Comparison of ENCODE assay signal across 8 mouse cellular contexts in genomic region chr11:101658751-101659558, GRCm38 (mm10). TPM values are rescaled to one million over a fixed set of nuclear protein-coding genes. Genes with fewer than 3 reads are reported as not detected.
DNase-seq lines count a peak whose midpoint lies in the region; ATAC-seq and TF ChIP-seq lines count a peak whose summit lies in the region.

No protein-coding gene starts in this region.

- no peaks in the 10 kb centered on the region for H3K36me3 ChIP-seq in forebrain, embryonic 14.5 days (ENCODE audit: control insufficient read depth, insufficient read depth, low read length)
- H3K36me3 ChIP-seq in hindbrain, embryonic 15.5 days = no peaks in the 10 kb centered on the region
- H3K36me3 ChIP-seq in limb, embryonic 12.5 days = no peaks in the 10 kb centered on the region
- H3K36me3 ChIP-seq in midbrain, embryonic 13.5 days = no peaks in the 10 kb centered on the region
- H3K36me3 ChIP-seq in splenic B cell, adult 2 months (ENCODE audit: control insufficient read depth, insufficient read depth, low read length, poor library complexity, severe bottlenecking) = no peaks in the 10 kb centered on the region

- peak; percentile 86 for TF ChIP-seq CTCF in layer of hippocampus, adult 2 months (conservative IDR thresholded peaks at IDR 0.05)

- 42% methylated on average over 10 of the region's 10 CpGs for WGBS in forebrain, embryonic 14.5 days
- WGBS in hindbrain, embryonic 15.5 days = 31% methylated on average over 10 of the region's 10 CpGs
- 29% methylated on average over 10 of the region's 10 CpGs for WGBS in limb, embryonic 12.5 days
- 33% methylated on average over 10 of the region's 10 CpGs for WGBS in midbrain, embryonic 13.5 days

- H3K27me3 ChIP-seq in forebrain, embryonic 14.5 days (replicated peaks; ENCODE audit: control insufficient read depth, insufficient read depth, low read length) = no peaks in the 10 kb centered on the region
- H3K27me3 ChIP-seq in hindbrain, embryonic 15.5 days = no peaks in the 10 kb centered on the region
- H3K27me3 ChIP-seq in limb, embryonic 12.5 days = no peaks in the 10 kb centered on the region
- H3K27me3 ChIP-seq in midbrain, embryonic 13.5 days = 0 out of 2 replicates have a peak, but pooled peaks cover 7% of the 10 kb centered on the region
- H3K27me3 ChIP-seq in splenic B cell, adult 2 months (ENCODE audit: control insufficient read depth, insufficient read depth, low read length, poor library complexity, severe bottlenecking) = no peaks in the 10 kb centered on the region

- no peak overlapping the region for H3K9ac ChIP-seq in forebrain, embryonic 14.5 days (ENCODE audit: low read length)
- no peak overlapping the region for H3K9ac ChIP-seq in hindbrain, embryonic 15.5 days
- no peak overlapping the region for H3K9ac ChIP-seq in limb, embryonic 12.5 days (replicated peaks)
- no peak overlapping the region for H3K9ac ChIP-seq in midbrain, embryonic 13.5 days (replicated peaks)

- peak overlapping the region; percentile 43 for H3K27ac ChIP-seq in layer of hippocampus, adult 2 months
- peak overlapping the region; percentile 67 for H3K27ac ChIP-seq in forebrain, embryonic 14.5 days (ENCODE audit: low read depth, low read length)
- H3K27ac ChIP-seq in hindbrain, embryonic 15.5 days (replicated peaks) = peak overlapping the region; percentile 79
- peak overlapping the region; percentile 69 for H3K27ac ChIP-seq in limb, embryonic 12.5 days
- peak overlapping the region; percentile 83 for H3K27ac ChIP-seq in midbrain, embryonic 13.5 days

- no peak overlapping the region for H3K4me3 ChIP-seq in layer of hippocampus, adult 2 months
- H3K4me3 ChIP-seq in forebrain, embryonic 14.5 days (ENCODE audit: low read depth, low read length) = no peak overlapping the region
- H3K4me3 ChIP-seq in hindbrain, embryonic 15.5 days = no peak overlapping the region
- no peak overlapping the region for H3K4me3 ChIP-seq in limb, embryonic 12.5 days (replicated peaks)
- H3K4me3 ChIP-seq in midbrain, embryonic 13.5 days (replicated peaks) = no peak overlapping the region

- no peaks in the 10 kb centered on the region for H3K9me3 ChIP-seq in forebrain, embryonic 14.5 days (replicated peaks; ENCODE audit: control insufficient read depth, low read length)
- no peaks in the 10 kb centered on the region for H3K9me3 ChIP-seq in hindbrain, embryonic 15.5 days
- no peaks in the 10 kb centered on the region for H3K9me3 ChIP-seq in limb, embryonic 12.5 days
- no peaks in the 10 kb centered on the region for H3K9me3 ChIP-seq in midbrain, embryonic 13.5 days

- no peaks in the 10 kb centered on the region for H3K4me1 ChIP-seq in forebrain, embryonic 14.5 days (ENCODE audit: control insufficient read depth, insufficient read depth, low read length)
- H3K4me1 ChIP-seq in hindbrain, embryonic 15.5 days (replicated peaks) = peaks cover 9% of the 10 kb centered on the region; the same call in 1 of the 2 replicates
- H3K4me1 ChIP-seq in limb, embryonic 12.5 days (replicated peaks) = no peaks in the 10 kb centered on the region
- peaks cover 5% of the 10 kb centered on the region; the same call in 1 of the 2 replicates for H3K4me1 ChIP-seq in midbrain, embryonic 13.5 days (replicated peaks)

- H3K4me2 ChIP-seq in forebrain, embryonic 14.5 days (ENCODE audit: low read length) = no peak overlapping the region
- H3K4me2 ChIP-seq in hindbrain, embryonic 15.5 days = no peak overlapping the region
- H3K4me2 ChIP-seq in limb, embryonic 12.5 days = no peak overlapping the region
- H3K4me2 ChIP-seq in midbrain, embryonic 13.5 days (replicated peaks) = no peak overlapping the region

- peak; percentile 18 to 60 for DNase-seq in layer of hippocampus, adult 2 months (ENCODE audit: low spot score in 2 of 2)
- no peak for DNase-seq in layer of hippocampus, adult 9-11 months
- peak; percentile 93 for DNase-seq in c-Kit-positive CD71-negative TER-119-negative erythroid progenitor cells, embryonic 14.5 days (ENCODE audit: low read depth)
- DNase-seq in forebrain, embryonic 14.5 days (ENCODE audit: low spot score) = peak; percentile 88
- DNase-seq in splenic B cell, adult 2 months (ENCODE audit: low read depth, low spot score) = peak; percentile 92

- peak; percentile 30 for ATAC-seq in forebrain, embryonic 14.5 days
- ATAC-seq in hindbrain, embryonic 15.5 days (ENCODE audit: low FRiP score, low read depth) = no peak
- ATAC-seq in limb, embryonic 12.5 days (ENCODE audit: insufficient number of reproducible peaks, insufficient read depth, low FRiP score, low TSS enrichment, low read depth) = no peak
- ATAC-seq in midbrain, embryonic 13.5 days = no peak

RNA-seq across cellular contexts. Expression of gene Arl4d, which starts 6.4 kb away (rescaled TPM):
- 10 to 100 TPM; 10.6 to 16.0 TPM for total RNA-seq in layer of hippocampus, adult 2 months (2021)
- polyA plus RNA-seq in forebrain, embryonic 14.5 days (2014; fragmentation: Nextera tagmentation; extraction: Ambion mirVana) = 40.5 and 42.7 TPM in 2 replicates
- 5.6 and 7.6 TPM in 2 replicates for polyA plus RNA-seq in hindbrain, embryonic 15.5 days (2015; fragmentation: Nextera tagmentation; extraction: Ambion mirVana)
- polyA plus RNA-seq in limb, embryonic 12.5 days (2016; fragmentation: Nextera tagmentation; extraction: Ambion mirVana) = 1.7 and 2.5 TPM in 2 replicates
- 5.1 and 8.4 TPM in 2 replicates for polyA plus RNA-seq in midbrain, embryonic 13.5 days (2015; fragmentation: Nextera tagmentation; extraction: Ambion mirVana)

RNA-seq across cellular contexts. Expression of gene Rdm1, which starts 32.0 kb away (rescaled TPM):
- total RNA-seq in layer of hippocampus, adult 2 months (2021) = 1 to 10 TPM; 8.4 to 10.0 TPM
- polyA plus RNA-seq in forebrain, embryonic 14.5 days (2014; fragmentation: Nextera tagmentation; extraction: Ambion mirVana) = 32.7 and 38.5 TPM in 2 replicates
- 17.9 and 19.8 TPM in 2 replicates for polyA plus RNA-seq in hindbrain, embryonic 15.5 days (2015; fragmentation: Nextera tagmentation; extraction: Ambion mirVana)
- polyA plus RNA-seq in limb, embryonic 12.5 days (2016; fragmentation: Nextera tagmentation; extraction: Ambion mirVana) = 37.0 and 37.8 TPM in 2 replicates
- polyA plus RNA-seq in midbrain, embryonic 13.5 days (2015; fragmentation: Nextera tagmentation; extraction: Ambion mirVana) = 21.7 and 24.8 TPM in 2 replicates

RNA-seq across cellular contexts. Expression of gene Gm11634, which starts 59.9 kb away (rescaled TPM):
- not detected for total RNA-seq in layer of hippocampus, adult 2 months (2021)
- polyA plus RNA-seq in forebrain, embryonic 14.5 days (2014; fragmentation: Nextera tagmentation; extraction: Ambion mirVana) = not detected in 2 replicates
- not detected in 2 replicates for polyA plus RNA-seq in hindbrain, embryonic 15.5 days (2015; fragmentation: Nextera tagmentation; extraction: Ambion mirVana)
- not detected in 2 replicates for polyA plus RNA-seq in limb, embryonic 12.5 days (2016; fragmentation: Nextera tagmentation; extraction: Ambion mirVana)
- polyA plus RNA-seq in midbrain, embryonic 13.5 days (2015; fragmentation: Nextera tagmentation; extraction: Ambion mirVana) = not detected in 2 replicates
